Mouse (Mus musculus): ENCODE measurements around the gene Acvr1.

The Acvr1 gene

GRCm38 (mm10) chr2:58567066-58567810 lies at the start of gene Acvr1, which contains the start of gene Upp2:
Acvr1 (minus strand) TSS chr2:58567157.
Upp2 (plus strand) TSS chr2:58567298.
- peak; percentile 100 for DNase-seq

GRCm38 (mm10) chr2:58615766-58616165 lies 48.8 kb upstream of the Acvr1 start:
- DNase-seq = peak; percentile 61

GRCm38 (mm10) chr2:58614851-58615250 lies 47.9 kb upstream of the Acvr1 start:
- DNase-seq = peak; percentile 74

- DNase-seq = peak; percentile 37
Observed at GRCm38 (mm10) chr2:58613720-58614119, 46.8 kb upstream of the Acvr1 start.

- DNase-seq = peak; percentile 19
Observed at GRCm38 (mm10) chr2:58604791-58605190, 37.8 kb upstream of the Acvr1 start.

- DNase-seq = no peak
Observed at GRCm38 (mm10) chr2:58603379-58603778, 36.4 kb upstream of the Acvr1 start.

- DNase-seq = no peak
Observed at GRCm38 (mm10) chr2:58601382-58601781, 34.4 kb upstream of the Acvr1 start.

GRCm38 (mm10) chr2:58599639-58600038 lies 32.7 kb upstream of the Acvr1 start:
- DNase-seq = peak; percentile 10

GRCm38 (mm10) chr2:58597556-58597955 lies 30.6 kb upstream of the Acvr1 start:
- no peak for DNase-seq

- DNase-seq = peak; percentile 94
Observed at GRCm38 (mm10) chr2:58596774-58597342, 29.9 kb upstream of the Acvr1 start.

GRCm38 (mm10) chr2:58595350-58595749 lies 28.4 kb upstream of the Acvr1 start:
- DNase-seq = no peak

- DNase-seq = no peak
Observed at GRCm38 (mm10) chr2:58590055-58590454, 23.1 kb upstream of the Acvr1 start.

GRCm38 (mm10) chr2:58589637-58590036 lies 22.7 kb upstream of the Acvr1 start:
- peak; percentile 88 for DNase-seq

- DNase-seq = no peak
Observed at GRCm38 (mm10) chr2:58586311-58586710, 19.4 kb upstream of the Acvr1 start.

- no peak for DNase-seq
Observed at GRCm38 (mm10) chr2:58574167-58574566, 7.2 kb upstream of the Acvr1 start.

GRCm38 (mm10) chr2:58568841-58569645 lies 2.1 kb upstream of the Acvr1 start:
- no peak for DNase-seq

- no peak for DNase-seq
Observed at GRCm38 (mm10) chr2:58567866-58568719, 1.1 kb upstream of the Acvr1 start.

- DNase-seq = peak; percentile 98
Observed at GRCm38 (mm10) chr2:58566410-58567065, 419 bp downstream of the Acvr1 start.

- DNase-seq = peak; percentile 93
Observed at GRCm38 (mm10) chr2:58566049-58566409, 928 bp downstream of the Acvr1 start.

- peak; percentile 96 for DNase-seq
Observed at GRCm38 (mm10) chr2:58565267-58565666, 1.7 kb downstream of the Acvr1 start.

GRCm38 (mm10) chr2:58562137-58562536 lies 4.8 kb downstream of the Acvr1 start:
- no peak for DNase-seq

All from heart, adult 11 months (tissue).